Mouse (Mus musculus) inflammation-experienced regulatory T-cells, adult 6 months (primary cell): ENCODE measurements at regions not wholly inside any gene's neighbourhood (a gene's known extent, or its start where the extent isn't known, plus 50 kb on each side); places are given as distances from the start of the nearest gene placed in this dataset.

Experiments used
- ATAC-seq: one replicate; pipeline ENCODE4 v1.8.0; 2017

GRCm38 (mm10) chr13:52017598-52018190, 171.2 kb downstream of the Gadd45g start:
- ATAC-seq, result no peak

- no peak for ATAC-seq
These were observed 173.2 kb downstream of the Gadd45g start for GRCm38 (mm10) chr13:52019647-52020046.

DNA sequence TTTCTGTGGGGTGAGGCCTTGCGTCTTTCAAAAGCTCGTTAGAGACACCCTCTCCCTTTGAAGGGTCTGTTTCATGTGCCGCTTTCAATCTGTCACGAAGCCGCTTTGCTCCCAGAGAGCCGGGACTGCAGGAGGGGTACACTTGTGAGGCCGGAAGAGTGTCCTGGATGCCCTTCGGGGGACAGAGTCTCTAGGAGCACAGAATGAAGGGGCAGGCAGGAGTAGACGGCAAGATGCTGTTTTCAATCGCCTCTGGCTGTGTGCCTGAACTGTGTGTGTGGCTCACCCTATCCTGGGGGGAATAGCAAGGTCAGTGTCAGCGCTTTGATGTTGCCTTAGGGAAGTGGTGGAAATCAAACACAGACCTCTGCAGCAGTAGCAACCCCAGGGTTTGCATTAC, 174.7 kb downstream of the Gadd45g start:
- ATAC-seq, result no peak

GRCm38 (mm10) chr13:52021828-52022227, 175.3 kb downstream of the Gadd45g start:
- no peak for ATAC-seq

DNA sequence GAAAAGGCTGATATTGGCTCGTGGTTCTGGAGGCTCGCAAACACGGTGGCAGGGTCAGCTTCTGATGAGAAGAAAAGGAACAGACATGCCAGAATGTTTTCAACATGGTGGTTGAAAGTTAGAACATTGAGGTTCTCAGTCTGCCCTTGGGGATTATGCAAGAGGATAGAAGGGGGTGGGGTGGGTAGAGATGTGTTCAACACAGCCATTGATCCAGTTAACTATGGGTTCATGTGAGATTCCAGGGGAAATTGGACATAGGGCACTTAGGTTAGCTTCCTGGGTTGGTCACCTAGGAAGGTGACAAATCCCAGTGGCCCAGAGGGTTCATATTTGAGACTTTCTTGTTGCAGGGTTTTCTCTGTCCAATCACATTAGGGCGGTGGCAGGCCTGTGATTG, 176.1 kb downstream of the Gadd45g start:
- no peak for ATAC-seq

- ATAC-seq, result no peak
These were observed 177.9 kb downstream of the Gadd45g start for GRCm38 (mm10) chr13:52024349-52024748.

DNA sequence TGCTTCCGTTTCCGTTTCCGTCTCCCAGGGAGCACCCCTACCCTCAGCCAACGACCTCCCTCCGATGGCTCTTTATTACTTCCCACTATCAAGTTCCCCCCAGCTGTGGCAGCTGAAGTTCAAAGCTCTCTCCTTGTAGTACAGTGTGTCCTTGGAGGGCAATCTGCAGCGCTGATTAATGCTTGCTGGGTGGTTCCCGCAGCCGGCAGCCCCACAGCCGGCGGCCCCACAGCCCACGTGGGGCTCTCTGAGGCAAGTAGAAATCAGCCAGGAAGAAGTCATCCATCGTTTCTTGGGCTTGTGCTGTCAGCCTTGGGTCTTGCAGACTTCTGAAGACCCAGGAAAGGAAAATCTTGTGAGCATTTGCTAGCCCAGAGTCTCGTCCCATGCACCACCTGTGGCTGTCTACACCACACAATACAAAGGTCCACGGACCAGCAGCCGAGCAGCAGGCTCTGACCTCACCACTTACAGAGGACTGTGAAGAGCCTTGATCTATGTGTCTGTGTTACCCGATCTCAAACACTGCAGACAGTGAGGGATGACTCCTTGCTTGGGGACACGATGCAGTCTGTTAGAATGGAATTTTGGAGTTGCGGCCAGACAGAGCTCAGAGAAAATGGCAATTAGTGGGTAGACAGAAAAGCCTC, 178.5 kb downstream of the Gadd45g start:
- ATAC-seq, result no peak

- ATAC-seq, result no peak
These were observed 179.0 kb downstream of the Gadd45g start for GRCm38 (mm10) chr13:52025482-52025848.

DNA sequence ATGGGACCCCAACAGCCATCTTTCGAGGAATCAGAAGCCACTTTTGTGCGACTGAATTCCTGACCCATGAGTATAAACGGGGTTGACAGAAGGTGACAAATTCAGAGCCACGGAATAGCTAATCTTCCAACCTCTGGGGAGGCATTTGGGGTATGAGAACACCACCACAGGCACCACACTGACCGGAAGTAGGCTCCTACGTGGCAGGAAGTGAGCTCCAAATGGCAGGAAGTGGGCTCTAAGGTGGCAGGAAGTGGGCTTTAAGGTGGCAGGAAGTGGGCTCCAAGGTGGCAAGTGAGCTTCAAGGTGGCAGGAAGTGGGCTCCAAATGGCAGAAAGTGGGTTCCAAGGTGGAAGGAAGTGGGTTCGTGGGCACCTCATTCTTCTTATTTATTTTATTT, 179.8 kb downstream of the Gadd45g start:
- ATAC-seq, result peak; percentile 78

- no peak for ATAC-seq
These were observed 183.5 kb downstream of the Gadd45g start for GRCm38 (mm10) chr13:52029868-52030422.

DNA sequence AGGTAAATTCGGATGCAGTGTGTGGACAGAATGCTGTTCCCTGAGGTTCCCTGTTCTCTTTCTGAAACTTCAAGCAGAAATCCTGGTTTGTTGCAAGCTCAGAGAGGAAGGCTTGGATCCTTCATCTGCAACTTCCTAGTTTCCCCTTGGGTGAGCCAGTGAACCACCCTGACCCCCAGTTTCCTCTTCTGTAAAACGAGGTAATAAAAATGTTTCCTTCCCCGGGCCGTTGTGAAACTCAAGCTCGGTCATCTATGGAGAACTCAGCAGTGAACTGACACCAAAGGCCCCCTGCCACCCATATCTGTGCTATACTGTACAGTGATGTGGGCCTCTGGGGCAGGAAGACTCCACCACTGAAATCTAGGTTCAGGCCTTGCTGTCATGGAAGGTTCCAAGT, 185.0 kb downstream of the Gadd45g start:
- ATAC-seq, result no peak

- peak; percentile 61 for ATAC-seq
These were observed 189.3 kb downstream of the Gadd45g start for GRCm38 (mm10) chr13:52035731-52036130.

GRCm38 (mm10) chr13:52036351-52036750, 189.9 kb downstream of the Gadd45g start:
- ATAC-seq, result peak; percentile 35

DNA sequence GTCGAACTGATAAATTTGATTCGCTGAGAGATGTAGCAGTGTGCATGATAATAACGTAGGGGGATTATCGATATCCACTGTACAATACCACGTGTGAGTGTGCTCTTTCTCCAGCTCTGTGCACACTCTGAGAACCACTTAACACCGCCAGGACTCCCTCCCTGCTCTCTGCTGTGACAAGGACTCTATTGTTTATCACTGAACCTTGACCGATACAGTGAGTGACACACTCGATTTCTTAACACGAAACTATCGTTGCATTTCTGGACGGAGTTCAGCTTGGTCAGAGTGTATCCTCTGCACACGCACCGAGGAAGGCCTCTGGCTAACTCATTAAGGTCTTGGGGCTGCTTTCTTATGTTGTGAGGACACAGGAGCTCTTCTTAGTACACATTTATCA, 190.7 kb downstream of the Gadd45g start:
- no peak for ATAC-seq

GRCm38 (mm10) chr13:52041467-52042421, 195.3 kb downstream of the Gadd45g start:
- ATAC-seq, result no peak

- ATAC-seq, result no peak
These were observed 196.4 kb downstream of the Gadd45g start for GRCm38 (mm10) chr13:52042867-52043266.

- ATAC-seq, result no peak
These were observed 197.4 kb downstream of the Gadd45g start for GRCm38 (mm10) chr13:52043916-52044315.

DNA sequence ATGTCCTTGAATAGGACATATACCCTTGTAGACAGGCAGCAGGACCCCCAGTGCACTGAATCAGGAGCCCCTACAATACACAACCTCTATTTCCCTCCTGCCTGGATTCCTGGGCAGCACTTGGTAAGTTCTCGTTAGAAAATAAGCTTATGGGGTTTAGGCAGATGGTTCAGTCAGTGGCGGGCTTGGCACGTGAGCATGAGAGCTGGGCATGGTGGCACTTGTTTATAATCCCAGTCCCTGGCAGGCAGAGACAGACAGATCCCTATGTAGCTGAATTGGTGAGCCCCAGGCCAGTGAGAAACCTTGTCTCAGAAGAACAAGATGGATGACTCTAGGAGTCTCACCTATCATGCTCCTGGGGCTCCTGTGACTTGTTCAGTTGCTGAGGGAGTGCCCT, 198.9 kb downstream of the Gadd45g start:
- no peak for ATAC-seq

DNA sequence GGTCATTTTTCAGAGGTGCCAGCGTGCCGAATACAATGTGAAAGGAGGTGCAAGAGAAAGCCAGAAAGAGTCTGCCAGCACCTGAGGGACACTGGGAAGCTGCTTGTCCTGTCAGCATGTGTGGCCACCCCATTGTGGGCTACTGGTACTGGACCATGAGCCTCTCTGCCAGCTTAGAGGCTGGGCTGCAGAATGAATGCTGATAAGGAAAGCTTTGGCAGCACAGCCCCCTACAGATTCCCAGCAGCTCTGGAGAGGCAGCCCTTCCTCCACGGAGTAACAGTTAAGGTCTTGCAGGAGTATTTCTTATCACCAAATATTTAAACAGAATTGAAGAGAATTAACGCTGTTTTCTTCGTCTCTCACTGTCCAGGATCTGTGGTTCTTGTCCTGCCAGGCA, 199.5 kb downstream of the Gadd45g start:
- no peak for ATAC-seq

GRCm38 (mm10) chr13:52046700-52047099, 200.2 kb downstream of the Gadd45g start:
- ATAC-seq, result no peak

DNA sequence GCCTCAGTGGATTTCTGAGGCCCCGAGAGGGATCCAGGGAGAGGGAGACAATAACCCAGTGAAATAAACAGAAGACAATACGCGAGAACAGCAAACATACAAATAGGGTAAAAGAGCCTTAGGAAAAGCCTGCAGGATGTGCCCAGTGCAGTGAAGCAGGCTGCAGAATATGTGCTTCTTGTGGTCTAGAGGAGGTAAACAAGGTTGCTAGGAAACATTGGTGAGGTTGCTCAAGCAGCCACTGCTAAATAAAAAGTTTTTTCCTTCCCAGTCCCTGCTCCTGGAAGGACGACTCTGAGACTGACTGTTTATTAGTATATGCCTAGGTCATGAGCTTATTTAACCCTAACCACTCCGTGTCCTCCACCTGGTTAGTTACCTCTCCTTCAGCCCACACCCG, 201.5 kb downstream of the Gadd45g start:
- no peak for ATAC-seq

GRCm38 (mm10) chr13:52048777-52049176, 202.3 kb downstream of the Gadd45g start:
- no peak for ATAC-seq

- ATAC-seq, result no peak
These were observed 202.8 kb downstream of the Gadd45g start for GRCm38 (mm10) chr13:52049249-52049648.
